Mouse (Mus musculus) layer of hippocampus, postnatal 14 days (tissue): ENCODE measurements around the gene Psmd4. TPM values are rescaled to one million over a fixed set of nuclear protein-coding genes. Genes with fewer than 3 reads are reported as not detected.
"Not testable (repeated sequence)": the region's sequence is repeated elsewhere in the genome, so short reads cannot be mapped to it uniquely, and the experiment has no call there.

Experiments used
- DNase-seq, 2 experiments: peaks; one replicate each; pipeline ENCODE4 v3.0.0; 2021 to 2022; ENCODE audit warnings: low spot score in 2 of 2, mixed read lengths in 1 of 2
- total RNA-seq, 2 experiments: library from RNA; stranded (reverse); gene quantifications; 2 replicates each; pipeline ENCODE4 v1.2.3; 2021

The Psmd4 gene
- total RNA-seq, 2 experiments from 2014 or later: 155 TPM

DNA sequence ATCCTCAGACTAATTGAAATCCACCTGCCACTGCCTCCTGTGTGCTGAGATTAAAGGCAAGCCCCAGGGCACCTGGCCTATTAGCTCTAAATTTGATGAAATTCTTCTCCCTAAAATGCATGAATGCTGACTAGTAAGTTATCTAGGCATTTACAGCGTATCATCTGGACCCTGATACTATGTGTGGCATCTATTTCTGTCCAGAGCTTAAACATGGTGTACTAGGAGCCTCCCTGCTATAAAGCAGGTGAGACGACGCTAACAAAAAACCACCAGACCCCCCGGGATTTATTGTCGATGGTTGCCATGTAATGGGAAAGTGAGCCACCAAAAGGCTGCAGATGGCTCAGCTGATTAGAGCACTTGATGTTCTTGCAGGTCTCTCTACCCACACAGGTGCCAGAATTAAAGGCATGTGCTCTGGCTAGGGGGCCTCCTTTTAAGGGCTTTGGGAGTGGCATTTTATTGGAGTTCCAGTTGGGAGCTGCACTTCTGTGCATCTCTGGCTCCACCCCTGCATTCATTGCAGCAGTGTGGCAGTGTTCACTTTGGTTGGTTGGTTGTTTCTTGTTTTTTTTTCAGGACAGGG lies 15.3 kb downstream of the Psmd4 start:
- no peak for DNase-seq

DNA sequence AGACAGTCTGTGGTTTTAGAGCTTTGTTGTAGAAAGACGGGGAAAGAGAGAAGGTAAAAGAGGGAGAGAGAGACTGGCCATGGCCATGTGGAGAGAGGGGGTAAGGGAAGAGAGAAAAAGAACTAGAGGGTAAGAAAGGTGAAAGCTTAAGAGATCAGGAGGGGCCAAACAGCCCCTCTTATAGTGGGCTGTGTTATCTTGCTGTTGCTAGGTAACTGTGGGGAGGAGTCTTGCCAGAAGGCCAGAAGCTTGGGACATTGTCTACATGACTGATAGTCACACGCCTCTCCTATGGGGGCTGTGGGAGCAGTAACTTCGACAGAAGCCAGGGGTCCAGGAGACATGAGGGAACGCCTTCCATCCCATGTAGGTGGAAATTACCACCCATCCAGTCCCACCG lies 17.2 kb downstream of the Psmd4 start:
- DNase-seq: no peak

DNA sequence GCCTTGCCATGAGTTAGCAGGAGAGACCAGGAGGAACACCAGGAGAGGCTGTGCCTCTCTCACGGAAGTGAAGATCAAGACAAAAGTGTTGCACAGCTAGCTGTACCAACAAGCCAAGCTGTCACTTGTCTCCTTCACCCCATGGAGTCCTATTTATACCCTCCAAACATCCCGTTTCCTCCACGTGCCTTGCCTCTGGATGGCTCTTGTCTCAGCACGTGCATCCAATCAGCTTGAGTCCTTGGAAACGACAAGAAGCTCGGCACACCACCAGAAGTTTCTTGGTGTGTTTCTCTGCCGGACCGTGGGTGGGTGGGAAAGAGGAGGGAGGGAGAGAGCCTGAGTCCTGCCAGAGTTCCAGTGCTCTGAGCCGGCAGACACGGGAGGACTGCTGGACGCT lies 17.9 kb downstream of the Psmd4 start:
- DNase-seq: no peak

DNA sequence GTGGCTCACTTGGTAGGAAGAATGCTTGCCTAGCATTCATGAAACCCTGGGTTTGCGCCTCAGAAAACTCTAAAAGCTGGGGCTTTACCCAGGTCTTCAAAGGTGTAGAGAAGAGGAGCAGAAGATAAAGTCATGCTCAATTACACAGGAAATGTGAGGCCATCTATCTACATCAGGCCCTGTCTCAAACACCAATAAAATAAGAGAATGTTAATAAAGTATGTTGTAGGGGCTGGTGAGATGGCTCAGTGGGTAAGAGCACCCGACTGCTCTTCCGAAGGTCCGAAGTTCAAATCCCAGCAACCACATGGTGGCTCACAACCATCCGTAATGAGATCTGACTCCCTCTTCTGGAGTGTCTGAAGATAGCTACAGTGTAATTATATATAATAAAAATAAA lies 21.5 kb downstream of the Psmd4 start:
- DNase-seq: not testable (repeated sequence)

DNA sequence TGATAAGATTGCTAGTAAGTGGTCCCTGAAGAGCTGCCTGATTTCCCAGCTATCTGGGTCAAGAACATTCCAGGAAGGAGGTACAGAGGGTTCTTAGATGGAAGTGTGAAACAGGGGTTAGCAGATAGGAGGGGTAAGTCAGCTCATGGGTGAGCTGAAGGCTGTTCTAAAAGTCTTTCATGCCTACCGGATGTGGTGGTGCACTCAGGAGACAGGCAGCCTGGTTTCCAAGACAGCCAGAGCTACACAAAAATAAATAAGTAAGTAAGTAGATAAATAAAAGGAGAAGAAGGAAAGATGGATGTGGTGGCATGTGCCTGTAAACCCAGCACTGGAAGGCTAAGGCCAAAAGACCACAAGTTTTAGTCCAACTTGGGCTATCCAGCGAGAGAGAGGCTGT lies 23.7 kb downstream of the Psmd4 start:
- DNase-seq: no peak

DNA sequence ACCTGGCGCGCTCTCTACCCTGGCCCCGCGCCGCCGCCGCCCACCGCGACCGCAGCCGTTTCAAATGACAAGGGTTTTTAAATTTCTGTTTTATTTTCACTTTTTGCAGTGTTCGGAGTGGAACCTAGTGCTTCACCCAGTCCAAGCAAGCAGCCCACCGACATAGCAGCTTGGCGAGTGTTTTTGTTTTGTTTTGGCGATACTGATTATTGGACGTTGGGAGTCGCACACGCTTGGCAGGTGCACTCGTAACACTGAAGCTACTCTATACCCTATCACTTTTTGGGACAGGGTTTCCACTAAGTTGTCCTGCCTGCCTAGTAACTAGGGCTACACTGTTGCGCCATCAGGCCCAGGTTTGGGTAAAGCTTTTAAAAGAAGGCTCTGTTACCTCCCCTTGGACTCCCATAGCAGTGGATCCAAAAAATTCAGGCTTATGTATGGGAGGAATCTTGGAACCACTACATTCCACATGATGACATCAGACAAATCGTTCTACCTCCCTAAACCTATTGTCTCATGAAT lies 25.8 kb downstream of the Psmd4 start:
- DNase-seq: no peak

DNA sequence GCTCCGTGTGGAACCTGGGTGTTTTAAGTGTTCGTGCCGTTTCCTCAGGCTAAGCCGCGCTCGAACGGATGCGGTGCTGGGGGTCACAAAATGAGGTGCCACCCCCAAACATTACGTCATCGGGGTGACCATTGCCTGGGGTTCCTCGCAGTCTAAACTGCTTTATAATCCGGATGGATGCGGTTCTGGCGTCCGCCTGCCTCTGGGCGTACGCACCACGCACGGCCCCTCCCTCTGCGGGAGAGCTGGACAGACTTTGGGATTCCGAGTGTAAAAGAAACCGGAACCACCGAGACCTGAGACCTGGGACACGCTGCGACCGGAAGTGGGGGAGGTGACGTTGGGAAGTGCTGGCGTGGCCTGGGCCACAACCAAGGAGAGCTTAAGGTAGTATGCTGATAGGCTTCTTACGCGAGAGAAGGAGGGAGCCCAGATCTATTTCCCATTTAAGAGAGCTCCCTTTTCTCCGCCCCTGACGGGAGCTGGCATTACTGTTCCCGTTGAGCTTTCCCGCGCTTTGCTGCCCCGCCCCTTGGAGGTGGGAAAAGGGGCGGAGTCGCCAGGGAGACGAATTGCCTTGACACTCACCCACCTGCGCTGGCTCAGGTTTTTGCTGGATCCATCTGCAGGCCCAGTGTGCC lies 26.4 kb downstream of the Psmd4 start:
- peak; percentile 94 to 96 for DNase-seq

DNA sequence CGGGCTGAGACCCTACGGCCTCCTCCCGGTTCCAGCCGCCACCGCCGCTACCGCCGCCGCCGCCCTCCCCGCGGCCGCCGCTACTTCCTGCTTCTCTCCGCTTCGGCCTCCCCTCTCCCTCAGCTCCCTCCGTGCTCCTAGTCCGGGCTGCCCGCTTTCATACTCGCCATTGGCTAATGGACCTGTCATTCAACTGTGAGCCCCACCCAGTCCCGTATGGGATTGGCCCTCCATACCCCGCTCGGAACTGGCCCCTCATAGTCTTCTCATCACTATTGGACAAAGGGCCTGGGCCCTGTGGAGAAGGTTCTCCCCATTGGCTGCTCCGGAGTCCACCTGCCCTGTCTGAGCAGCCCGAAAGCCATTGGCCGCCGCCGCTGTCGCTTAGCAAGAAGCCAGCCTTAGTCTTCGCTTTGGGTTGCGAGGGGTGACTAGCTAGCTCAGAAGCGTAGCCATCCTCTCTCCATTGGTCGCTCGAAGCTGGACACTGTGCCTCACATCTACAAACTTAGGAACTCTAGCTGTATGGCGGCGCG lies 27.0 kb downstream of the Psmd4 start, which contains the start of gene Zfp687:
Gene Zfp687 (minus strand): TSS at position 112 of the 536 bp plus-strand sequence.
- peak; percentile 100 for DNase-seq

DNA sequence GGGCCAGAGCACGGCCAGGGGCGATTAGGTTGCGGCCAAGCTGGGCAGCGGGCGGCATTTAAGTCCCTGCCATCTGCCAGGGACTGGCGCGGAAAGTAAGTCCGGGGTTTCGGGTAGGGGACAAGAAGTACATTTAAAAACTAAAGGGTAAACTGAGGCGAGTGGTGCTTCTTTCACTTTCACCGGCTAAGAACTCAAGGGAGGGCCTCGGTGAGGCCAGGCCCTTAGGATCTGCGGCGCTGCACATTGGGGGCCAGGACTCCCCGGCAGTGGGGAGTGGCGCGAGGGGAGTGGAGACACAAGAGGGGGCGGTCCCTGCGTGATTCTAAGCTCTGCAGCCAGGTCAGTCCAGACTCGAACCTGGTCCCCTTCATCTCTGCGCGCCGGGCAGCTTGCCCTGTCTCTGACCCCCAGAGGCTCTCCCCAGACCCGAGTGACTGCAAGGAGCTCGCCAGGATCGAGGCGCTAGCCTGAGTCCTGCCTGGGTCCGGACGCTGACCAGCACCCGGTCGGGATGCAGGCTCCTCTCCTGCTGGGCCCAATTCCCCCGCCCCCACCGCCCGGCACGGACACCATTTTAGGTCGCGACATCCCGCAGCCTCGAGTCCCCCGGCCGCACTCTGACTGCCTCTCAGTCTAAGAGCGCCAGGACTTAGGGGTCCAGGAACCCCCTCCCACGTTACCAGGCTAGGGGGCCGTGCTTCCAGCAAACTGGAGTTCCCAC lies 27.8 kb downstream of the Psmd4 start:
- DNase-seq: peak; percentile 43 to 54

DNA sequence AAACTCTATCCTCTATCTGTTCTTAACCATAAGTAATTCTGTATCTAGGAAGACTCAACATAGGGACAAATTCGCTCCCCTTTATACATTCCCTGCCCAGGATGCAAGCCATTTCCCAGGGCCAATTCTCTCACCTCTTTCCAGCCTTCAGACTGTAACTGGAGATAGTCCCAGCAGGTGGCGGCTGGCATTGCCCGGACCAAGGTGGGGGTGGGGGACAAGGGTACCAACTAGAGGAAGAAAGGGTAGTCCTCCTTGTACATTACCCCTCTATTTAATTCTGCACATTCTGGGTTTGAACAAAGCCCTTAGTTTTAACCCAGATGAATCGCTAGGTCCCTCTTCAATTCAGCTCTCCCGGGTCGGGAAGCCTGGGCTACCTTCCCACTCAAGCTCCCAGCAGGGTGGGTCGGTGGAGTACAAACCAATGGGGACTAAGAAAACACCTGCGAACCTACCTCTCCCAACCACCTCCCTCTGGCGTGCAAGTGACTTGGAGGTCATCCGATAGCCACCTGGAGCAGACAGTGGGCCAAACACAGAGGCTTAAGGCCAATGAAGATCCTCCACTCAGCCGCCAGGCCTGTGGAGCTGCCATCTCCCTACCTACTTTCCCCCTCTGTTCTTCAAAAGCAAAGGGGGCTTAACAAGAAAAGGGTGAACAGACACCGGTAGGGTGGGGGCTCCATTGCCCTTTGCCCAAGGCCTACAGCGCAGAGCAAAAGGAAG lies 28.6 kb downstream of the Psmd4 start:
- DNase-seq: no peak

DNA sequence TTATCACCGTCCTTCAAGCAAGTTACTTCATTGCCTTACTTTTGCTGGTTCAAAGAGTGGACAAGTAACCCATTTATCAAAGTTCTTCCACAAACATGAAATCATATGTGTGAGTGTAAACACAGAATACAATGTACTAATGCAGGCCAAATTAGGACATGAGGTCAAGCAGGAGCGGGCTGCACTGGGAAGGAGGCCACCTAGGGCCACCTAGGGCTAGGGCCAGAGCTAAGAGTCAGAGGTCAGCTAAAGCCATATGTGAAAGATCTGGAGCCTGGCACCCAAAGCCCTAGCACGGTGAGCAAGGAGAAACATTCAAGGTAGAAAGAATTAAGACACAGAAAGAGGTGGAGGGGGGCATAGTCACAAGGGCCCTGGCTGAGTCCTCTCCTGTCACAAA lies 29.4 kb downstream of the Psmd4 start:
- no peak for DNase-seq

DNA sequence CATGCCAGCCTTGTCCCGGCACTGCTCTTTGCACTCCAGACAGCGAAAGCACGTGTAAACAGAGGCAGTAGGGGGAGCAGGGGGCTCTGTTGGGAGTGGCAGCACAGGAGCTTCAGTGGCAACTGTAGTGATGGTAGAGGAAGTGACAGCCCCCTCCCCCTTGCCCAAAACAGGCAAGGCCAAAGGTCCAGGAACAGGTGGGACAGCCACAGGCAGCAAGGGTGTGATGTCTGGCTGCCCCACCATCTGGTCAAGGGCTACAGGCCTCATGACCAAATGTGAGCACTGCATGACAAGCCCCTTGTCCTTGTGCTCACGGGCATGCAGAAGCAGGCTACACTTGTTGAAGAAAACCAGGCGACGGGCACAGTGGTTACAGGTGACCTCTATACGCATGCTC lies 32.0 kb downstream of the Psmd4 start:
- no peak for DNase-seq

DNA sequence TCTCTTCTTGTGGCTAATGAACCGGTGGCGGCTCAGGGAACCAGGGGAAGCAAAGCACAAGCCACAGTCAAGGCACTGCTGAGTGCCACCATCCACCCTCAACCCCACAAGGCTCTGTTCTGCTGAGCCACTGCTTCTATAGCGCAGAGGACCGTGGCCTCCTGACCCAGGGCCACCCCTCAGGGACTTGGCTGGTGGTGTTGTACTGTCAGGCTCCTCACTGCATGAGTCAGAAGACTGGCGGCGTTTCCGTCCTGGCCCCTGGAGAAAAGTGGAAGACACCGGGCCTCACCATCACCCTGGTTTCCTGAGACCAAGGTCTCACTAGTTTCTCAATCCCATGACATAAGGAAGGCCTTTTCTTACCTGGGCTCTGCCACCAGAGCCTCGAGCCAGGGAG lies 34.7 kb downstream of the Psmd4 start:
- no peak for DNase-seq

DNA sequence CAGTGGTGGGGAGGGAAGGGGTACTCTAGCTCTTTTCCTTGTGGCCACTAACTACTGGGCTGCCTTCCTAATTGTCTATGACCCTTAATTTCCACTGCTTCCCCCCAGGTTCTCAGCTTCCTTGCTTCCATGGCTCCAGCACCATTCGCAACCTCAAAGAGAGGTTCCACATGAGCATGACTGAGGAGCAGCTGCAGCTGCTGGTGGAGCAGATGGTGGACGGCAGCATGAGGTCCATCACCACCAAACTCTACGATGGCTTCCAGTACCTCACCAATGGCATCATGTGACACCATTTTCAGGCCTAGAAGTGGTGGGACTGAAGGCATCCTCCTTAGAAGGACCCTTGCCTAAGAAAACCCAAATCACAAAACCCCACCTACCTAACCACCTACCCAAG lies 36.8 kb downstream of the Psmd4 start:
- DNase-seq: no peak

DNA sequence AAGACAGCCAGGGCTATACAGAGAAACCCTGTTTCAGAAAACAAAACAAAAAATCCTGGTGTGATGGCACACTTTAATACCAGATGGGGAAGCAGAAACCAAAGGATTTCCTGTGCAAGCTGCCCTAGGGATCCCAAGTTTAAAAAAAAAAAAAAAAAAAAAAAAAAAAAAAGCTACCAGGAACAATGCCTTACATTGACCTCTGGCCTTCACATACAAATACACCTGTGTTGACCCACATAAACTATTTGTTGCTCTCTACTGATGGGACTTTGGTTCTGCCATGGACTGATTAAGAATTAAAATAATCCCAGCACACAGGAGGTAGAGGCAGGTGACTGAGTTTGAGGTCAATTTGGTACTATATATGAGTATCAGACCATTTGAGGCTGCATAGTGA lies 39.1 kb downstream of the Psmd4 start:
- DNase-seq: no peak

DNA sequence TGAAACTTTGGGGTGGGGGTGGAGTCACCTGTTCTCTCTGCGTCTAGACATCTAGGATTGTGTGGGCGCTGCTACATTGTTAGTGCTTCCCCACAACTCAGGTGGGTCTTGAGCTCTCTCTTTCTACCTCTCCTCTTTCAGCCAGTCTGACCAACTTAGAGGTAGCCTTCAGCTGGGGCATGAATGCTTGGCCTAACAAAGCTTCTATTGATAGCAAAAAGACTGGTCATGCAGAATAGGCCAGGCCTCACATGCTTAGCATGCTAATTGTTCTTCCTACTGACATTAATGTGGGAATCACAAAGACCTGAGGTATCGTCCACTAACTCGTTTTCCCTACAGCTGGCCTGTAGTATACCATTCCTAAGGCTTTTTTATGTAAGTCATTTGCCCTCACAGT lies 39.8 kb downstream of the Psmd4 start:
- no peak for DNase-seq

DNA sequence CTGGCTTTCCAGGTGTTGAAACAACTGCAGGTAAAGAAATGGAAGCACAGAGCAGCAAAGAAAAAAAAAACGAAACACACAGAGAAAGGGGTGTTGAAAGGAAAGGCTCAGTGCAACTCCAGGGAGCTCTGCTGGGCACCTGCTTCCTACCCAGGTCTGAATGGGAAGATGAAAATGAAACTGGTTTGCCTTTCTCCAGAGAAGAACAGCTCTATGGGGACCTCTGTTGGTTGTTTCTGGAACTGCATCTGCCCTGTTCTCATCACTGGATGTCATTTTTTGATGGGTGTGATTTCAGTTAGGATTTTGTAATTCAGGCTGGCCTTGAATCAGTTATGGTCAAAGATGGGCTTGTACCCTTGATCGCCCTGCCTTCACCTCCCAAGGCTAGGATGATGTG lies 45.5 kb downstream of the Psmd4 start:
- DNase-seq: peak; percentile 77 to 87

DNA sequence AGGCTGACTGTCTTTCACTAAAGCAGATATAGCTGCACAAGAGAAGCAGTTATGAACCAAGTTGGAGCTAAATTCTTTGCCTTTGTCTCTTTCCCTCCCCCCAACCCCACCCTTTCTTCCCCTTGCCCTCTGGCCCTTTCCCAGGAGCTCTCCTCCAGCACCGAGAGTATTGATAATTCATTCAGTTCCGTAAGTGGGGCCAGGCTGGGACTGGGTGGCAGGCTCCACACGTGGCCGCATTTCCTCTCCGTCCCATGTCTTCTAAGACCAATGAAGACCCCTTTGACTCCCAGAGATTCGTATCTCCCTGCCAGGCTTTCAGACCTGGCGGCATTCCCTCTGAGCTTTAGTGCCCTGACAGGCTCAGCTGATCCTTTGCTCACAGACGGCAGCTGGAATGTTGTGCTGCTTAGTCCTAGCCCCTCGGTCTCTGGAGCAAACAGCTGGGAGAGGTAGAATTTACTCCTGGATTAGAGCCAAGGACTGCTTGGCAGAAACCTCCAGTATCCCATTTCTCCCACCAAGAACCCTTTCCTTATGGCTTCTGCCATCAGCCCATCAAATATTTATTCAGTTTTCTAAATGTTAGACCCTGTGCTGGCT lies 53.2 kb downstream of the Psmd4 start:
- DNase-seq: no peak

DNA sequence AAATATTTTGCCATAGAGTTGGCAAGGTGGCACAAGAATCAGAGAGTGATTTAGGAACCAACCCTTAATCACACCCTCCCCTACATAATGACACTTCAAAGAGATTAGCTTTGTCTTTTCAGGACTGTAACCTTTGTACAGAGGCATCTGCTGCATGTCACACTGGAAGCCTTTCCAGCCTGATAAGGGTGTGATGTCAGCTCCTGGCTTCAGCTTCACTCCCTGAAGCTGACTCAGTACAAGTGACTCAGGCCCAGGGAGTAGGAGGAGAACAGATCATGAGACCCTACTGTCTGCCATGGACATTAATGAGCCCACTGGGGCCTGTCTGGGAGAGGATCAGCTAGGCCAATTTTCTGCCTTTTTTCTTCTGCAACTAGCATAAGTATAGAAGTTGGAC lies 54.8 kb downstream of the Psmd4 start:
- no peak for DNase-seq

DNA sequence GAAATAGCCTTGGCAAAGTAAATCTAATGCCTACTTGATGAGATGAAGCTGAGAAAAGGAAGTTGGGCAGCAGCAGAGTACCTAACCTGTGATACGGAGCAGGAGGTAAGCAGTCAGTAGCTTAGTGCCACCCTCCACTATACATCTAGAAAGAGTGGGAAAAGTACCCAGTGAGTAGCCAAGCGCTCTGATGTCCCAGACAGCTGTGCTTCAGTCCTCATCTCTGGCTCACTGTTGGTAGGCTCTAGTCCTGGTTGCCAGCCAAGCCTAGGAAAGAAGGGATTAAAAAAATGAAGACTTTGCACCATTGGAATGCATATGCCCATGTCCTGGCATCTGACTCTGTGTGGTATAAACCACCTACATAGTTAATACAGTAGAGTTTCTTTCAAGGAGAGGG lies 56.9 kb downstream of the Psmd4 start:
- no peak for DNase-seq

DNA sequence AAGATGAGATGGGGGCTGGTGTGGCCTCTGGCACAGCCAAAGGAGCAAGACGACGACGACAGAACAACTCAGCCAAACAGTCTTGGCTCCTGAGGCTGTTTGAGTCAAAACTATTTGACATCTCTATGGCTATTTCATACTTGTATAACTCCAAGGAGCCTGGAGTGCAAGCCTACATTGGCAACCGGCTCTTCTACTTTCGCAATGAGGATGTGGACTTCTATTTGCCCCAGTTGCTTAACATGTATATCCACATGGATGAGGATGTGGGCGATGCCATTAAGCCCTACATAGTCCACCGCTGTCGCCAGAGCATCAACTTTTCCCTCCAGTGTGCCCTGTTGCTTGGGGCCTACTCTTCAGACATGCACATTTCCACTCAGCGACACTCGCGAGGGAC lies 58.1 kb downstream of the Psmd4 start:
- no peak for DNase-seq
